Mouse (Mus musculus): ENCODE data around the gene Gm28047.

The Gm28047 gene

GRCm38 (mm10) chr15:102499370-102499769, 125.5 kb downstream of the Gm28047 start:
- DNase-seq (ENCODE audit: low spot score in 2 of 2): no peak

DNA sequence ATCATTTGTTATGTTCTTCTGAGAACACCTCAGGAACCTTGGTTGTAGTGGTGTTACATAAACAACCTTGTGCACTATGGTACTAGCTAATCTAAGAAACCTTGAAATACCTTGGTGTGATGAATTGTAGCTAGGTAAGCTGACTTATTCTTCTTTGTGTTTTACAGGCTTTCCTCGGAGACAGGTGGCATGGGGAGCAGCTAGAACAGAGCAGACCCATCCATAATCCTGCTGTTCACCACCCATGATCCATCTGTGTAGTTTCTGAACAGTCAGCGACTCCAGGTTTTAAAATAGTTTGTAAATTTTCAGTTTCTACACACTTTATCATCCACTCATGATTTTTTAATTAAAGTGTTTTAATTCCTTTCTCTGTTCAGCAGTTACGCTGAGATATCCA, 126.5 kb downstream of the Gm28047 start:
- DNase-seq (ENCODE audit: low spot score in 2 of 2): no peak

DNA sequence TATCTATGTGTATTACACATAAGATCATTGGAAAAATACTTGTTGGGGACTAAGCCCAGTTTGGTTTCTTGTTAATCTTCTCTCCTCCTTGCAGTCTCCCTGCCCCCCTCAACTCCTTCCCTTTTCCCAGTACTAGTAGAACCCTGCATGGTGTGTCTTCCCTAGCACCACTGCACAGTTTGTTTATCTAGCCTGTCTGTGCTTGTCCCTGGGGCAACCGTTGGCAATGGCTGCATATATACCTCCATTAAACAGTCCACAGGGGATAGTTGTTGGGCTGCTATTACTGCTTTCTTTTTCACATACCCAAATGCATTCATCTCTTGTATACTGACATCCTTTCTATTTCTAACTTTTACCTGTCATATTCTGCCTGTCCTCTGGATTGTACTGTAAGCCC, 137.2 kb downstream of the Gm28047 start:
- no peak for DNase-seq (ENCODE audit: low spot score in 2 of 2)

DNA sequence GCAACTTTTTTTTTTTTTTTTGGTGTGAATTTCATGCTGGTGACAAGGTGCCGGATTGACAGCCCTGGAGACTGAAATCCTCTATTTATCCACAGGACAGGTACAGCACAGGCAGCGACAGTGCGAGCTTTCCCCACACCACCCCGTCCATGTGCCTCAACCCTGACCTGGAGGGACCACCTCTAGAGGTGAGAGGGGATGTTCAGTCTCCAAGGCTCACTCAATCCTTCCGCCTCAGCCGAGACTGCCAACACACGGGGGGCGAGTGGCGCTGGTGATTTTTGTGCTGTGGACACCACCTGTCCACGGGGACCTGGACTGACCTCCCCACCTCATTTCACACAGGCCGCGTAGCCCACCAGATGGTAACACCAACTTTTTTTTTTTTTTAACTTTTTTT, 139.0 kb downstream of the Gm28047 start:
- no peak for DNase-seq (ENCODE audit: low spot score in 2 of 2)

GRCm38 (mm10) chr15:102483136-102483535, 141.7 kb downstream of the Gm28047 start:
- no peak for DNase-seq (ENCODE audit: low spot score in 2 of 2)

DNA sequence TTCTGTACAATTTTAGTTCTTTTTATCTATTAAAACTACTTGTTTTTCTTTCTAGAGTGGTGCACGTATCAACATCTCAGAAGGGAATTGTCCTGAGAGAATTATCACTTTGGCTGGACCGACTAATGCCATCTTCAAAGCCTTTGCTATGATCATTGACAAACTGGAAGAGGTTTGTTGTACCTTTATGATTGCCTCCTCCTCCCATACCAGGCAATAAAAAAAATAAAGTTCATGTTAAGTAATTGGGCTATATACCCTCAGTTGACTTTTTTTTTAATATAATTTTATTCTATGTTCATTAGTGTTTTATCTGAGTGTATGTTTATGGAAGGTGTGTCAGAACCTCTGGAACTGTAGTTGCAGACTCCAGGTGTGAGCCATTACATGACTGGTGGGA, 150.3 kb downstream of the Gm28047 start:
- no peak for DNase-seq (ENCODE audit: low spot score in 2 of 2)
